Mouse (Mus musculus) retina, postnatal 1 day (tissue): ENCODE measurements around the gene Nlrc5.

ENCODE experiments used
- DNase-seq: peaks from one replicate; pipeline ENCODE4 v3.0.0-alpha.2; 2012

Gene Nlrc5

DNA sequence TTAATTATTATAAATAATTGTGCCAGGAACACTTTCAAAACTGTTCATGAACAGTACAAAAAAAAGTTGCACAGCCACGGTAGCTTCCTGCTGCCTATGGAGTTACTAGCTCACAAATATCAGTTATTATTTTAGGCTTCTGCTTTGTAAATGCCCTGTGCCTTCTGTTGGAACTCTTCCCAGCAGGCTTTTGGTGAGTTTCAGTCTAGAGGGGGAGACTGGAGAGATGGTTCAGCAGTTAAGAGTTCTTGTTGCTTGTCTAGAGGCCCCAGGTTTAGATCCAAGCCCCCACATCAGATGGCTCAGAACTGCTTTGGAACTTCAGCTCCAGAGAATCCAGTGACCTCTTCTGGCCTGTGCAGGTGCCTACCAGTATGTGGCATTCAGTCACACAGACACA lies 37.1 kb downstream of the Nlrc5 start:
- DNase-seq: no peak

- no peak for DNase-seq
Measured at GRCm38 (mm10) chr8:94472741-94473140, 38.6 kb downstream of the Nlrc5 start.

DNA sequence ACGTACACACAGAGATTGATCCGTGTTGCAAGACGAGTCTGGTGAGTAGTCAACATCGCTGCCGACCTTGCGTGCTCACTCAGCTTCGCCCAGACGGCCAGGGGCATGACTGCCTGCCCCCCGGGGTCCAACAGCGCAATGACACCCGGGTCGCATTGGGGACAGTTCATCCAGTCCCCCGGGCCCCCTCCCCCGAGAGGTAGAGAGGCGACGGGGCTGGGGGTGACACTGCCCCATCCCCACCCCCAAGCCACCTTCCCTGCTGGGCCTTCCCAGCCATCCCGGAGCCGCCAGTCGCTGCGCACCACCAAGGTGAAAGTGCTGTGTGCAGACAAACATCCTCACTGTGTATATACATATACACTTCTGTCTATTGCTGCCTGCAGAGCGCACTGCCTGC lies 39.3 kb downstream of the Nlrc5 start:
- DNase-seq: no peak

GRCm38 (mm10) chr8:94475786-94476185 lies 41.6 kb downstream of the Nlrc5 start:
- no peak for DNase-seq

DNA sequence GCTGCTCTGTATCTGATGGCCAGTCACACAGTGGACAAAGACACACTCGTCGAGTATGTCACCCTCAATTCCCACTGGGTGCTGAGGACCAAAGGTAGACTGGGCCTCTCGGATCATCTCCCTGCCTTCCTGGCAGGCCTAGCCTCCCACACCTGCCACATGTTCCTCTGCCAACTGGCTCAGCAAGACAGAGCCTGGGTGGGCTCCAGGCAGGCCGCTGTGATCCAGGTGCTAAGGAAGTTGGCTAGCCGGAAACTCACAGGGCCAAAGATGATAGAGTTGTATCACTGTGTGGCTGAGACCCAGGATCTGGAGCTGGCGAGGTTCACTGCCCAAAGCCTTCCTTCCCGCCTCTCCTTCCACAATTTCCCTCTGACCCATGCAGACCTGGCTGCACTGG lies 42.7 kb downstream of the Nlrc5 start:
- no peak for DNase-seq

DNA sequence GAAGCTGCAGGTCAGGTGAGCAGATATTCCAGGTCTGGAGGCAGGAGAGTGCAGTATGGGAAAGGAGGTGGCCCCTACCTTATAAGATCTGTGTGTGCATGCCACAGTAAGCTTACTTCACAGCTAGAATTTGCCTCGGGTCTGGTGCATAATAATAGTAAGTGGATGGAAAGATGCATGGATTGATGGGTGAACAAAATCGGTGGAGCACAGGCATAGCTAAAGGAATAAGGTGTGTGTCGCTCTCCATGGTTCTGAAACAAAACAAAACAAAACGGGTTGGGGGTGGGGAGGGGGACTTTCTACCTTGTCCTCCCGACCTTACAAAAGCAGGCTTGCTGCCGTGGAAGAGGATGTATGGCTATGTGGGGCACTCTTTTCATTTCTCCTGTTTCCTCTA lies 47.9 kb downstream of the Nlrc5 start:
- peak; percentile 15 for DNase-seq

DNA sequence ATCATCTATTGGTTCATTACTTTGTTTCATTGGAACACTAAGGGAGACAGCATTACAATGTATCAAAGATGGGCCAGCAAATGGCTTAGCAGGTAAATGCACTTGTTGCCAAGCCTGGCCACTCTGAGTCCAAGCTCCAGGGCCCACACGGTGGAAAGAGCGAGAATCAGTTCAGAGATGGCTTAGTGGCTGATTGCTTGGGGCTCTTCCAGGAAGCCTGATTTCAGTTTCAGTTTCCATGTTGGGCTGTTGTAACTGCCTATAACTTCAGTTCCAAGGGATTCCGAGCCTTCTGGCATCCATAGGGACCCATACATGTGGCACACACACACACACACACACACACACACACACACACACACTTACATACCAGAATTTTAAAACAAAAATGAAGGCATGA lies 51.1 kb downstream of the Nlrc5 start:
- no peak for DNase-seq

DNA sequence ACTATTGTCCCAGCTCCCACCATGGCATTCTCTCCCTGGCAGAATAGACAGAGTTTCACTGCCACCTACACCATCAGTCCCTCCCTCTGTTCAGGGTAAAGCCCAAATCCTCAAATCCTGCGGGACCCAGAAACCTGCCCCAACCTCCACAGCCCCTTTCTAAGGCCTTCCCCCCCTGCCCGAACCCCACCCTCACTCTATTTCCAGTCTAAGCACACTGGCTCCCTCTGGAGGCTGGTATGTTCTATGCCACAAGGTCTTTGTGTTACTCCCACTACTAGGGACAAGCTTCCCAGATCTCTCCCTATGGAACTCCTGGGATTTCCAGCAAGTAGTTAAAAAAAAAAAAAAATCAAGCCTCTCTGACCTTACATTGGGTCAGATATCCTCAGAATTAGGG lies 51.7 kb downstream of the Nlrc5 start:
- peak; percentile 73 for DNase-seq

DNA sequence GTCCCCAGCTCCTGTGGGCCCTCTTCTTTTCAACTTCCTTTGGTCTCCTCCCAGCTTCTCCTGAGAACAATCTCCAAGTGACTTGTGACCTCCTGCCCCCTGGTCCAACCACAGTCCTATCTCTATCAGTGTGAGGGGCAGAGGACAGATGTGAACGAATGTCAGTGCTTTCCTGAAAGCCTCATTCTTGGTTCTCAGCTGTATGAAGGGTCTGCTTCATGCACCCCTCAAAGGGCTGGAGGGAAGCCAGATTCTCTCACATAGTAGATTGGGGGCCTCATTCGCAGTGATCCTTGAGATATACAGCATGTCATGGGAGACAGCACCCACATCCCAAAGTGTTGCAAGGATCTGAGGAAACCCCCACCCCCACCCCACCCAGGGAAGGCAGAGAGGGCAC lies 53.9 kb downstream of the Nlrc5 start:
- DNase-seq: no peak

- DNase-seq: peak; percentile 23
Measured at GRCm38 (mm10) chr8:94489809-94490483, 55.8 kb downstream of the Nlrc5 start.

- peak; percentile 84 for DNase-seq
Measured at GRCm38 (mm10) chr8:94492021-94492681, 58.0 kb downstream of the Nlrc5 start.

- DNase-seq: peak; percentile 17
Measured at GRCm38 (mm10) chr8:94493240-94493639, 59.1 kb downstream of the Nlrc5 start.

GRCm38 (mm10) chr8:94515430-94516208 lies 81.5 kb downstream of the Nlrc5 start:
- DNase-seq: peak; percentile 43

- no peak for DNase-seq
Measured at GRCm38 (mm10) chr8:94516209-94516593, 82.0 kb downstream of the Nlrc5 start.

GRCm38 (mm10) chr8:94516766-94517165 lies 82.6 kb downstream of the Nlrc5 start:
- DNase-seq: no peak

- no peak for DNase-seq
Measured at GRCm38 (mm10) chr8:94518331-94518730, 84.2 kb downstream of the Nlrc5 start.

DNA sequence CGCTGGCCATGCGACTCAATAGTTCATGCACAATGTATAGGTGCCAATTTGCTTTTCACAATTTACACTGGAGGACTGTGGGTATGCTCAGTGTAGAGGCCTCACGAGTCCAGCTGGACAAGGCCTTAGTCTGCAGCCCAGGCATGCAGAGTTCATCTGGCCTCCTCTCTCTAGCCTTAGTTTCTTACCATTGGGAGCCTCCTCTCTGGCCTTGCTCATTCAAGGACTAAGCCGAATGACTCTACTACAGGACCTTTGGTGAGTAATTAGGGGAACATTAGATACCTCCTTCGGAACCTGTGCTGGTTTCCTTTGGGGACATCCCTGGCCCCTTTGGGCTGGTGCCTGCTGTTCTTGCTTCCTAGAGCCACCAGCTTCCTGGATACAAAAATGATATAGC lies 84.9 kb downstream of the Nlrc5 start:
- DNase-seq: no peak

- no peak for DNase-seq
Measured at GRCm38 (mm10) chr8:94521481-94521880, 87.3 kb downstream of the Nlrc5 start.

DNA sequence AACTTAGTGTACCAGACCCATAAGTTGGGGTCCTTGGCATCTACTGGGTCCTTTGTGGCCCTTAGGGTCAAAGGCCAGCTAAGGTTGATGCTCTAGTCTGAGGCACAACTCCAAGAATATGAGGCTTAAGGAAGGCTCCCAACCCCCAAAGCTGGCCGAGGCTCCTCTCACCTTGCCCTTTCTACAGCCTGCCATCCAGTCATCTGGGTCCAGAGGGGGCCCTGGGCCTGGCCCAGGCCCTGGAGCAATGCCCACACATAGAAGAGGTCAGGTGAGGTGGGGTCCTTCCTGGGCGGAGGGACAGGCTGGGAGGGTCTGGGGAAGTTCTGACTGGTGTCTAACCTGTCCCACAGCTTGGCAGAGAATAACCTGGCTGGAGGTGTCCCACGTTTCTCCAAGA lies 88.3 kb downstream of the Nlrc5 start:
- DNase-seq: no peak

- no peak for DNase-seq
Measured at GRCm38 (mm10) chr8:94524554-94524953, 90.4 kb downstream of the Nlrc5 start.

DNA sequence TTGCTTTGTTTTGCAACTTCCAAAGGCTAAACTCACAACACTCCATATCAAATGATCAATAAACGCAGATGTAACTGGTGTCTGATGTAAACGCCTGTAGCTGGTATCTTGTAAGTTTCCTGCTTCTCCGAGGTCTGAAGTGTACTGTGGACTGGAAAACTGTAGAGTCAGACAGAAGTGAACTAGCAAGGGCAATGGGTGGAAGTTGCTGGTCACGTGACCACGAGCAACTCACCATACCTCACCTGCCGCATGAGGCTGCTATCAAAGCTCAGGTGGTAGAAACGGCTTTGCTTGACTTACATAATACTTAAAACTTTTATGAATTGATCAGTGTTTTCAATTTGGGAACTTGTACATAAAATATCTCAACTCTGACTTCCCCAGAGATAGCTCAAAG lies 93.0 kb downstream of the Nlrc5 start:
- no peak for DNase-seq

DNA sequence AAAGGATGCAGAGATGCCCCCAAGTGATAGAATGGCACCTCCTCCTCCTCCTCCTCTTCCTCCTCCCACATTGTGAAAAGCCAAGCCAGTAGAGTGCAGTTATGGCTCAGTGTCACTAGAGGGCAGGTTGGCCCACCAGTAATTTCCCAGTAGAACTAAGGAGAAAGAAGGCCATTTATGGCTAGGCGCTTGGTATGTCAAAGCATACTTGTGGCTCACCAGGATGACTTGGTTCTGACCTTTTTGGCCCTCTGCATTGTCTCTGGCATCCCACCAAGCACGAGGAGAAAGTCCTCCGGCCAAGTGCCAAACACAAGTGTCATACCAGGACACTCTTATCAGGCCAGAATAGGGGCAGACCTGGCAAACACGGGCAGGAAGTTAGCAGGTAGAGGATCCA lies 94.1 kb downstream of the Nlrc5 start:
- peak; percentile 72 for DNase-seq

DNA sequence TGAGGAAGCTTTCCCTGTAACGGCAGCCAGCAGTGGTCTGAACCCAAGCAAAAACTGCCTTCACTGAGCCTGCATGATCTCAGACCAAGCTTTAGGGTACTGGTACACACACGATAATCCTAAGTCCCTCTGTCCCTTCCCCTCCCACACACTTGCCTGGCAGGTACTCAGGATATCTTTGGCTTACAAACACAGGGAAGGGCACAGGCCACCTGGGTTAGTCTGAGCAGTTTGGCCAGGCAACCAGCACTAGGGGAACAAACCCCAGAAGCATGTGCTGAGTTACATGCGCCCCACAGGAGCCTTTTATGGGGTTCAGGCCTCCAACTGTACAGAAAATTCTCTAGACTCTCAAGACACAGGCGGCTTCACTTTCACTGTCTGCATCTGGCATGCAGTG lies 95.7 kb downstream of the Nlrc5 start:
- no peak for DNase-seq

DNA sequence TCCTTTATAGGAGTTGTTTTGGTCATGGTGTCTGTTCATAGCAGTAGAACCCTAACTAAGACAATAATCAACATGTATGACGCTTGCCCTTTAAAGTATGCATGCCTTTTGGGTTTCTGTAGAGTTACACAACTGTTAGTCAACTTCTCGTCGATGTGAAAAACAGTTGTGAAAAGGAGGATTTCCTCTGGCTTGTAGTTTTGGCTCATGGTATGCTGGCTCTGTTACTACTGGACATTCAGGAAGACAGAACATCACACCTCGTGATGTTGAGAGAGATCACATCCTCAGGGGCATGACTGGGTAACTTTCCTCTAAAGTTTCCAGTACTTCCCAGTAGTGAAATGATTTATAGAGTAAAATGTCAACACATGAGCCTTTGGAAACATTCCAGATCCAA lies 96.5 kb downstream of the Nlrc5 start:
- DNase-seq: no peak
